Mouse (Mus musculus) midbrain, embryonic 14.5 days (tissue): ENCODE results near the gene Ackr3. TPM values are rescaled to one million over a fixed set of nuclear protein-coding genes. Genes with fewer than 3 reads are reported as not detected.

Source experiments
- ATAC-seq: fragments of 200-750 bp; cut with Nextera tagmentation; 2 replicates; pipeline ENCODE4 v1.8.0; 2017; ENCODE audit warnings: moderate number of reproducible peaks, moderate library complexity; ENCODE audit not compliant: low FRiP score, low TSS enrichment
- DNase-seq: peaks from one replicate; pipeline ENCODE4 v3.0.0-alpha.2; 2015
- H3K27ac ChIP-seq: fragments of 300-500 bp; sonication (generic); replicated peaks from 2 replicates; pipeline ENCODE4 v1.5.1; 2014; ENCODE audit warnings: mild to moderate bottlenecking, low read depth, low read length, moderate library complexity
- H3K27me3 ChIP-seq: fragments of 300-500 bp; sonication (generic); 2 replicates; pipeline ENCODE4 v1.6.1; 2014; ENCODE audit warnings: low read length, control low read depth, mixed read lengths; ENCODE audit not compliant: control insufficient read depth, insufficient read depth
- H3K36me3 ChIP-seq: fragments of 300-500 bp; sonication (generic); 2 replicates; pipeline ENCODE4 v1.6.1; 2014; ENCODE audit warnings: low read length, control low read depth; ENCODE audit not compliant: control insufficient read depth, insufficient read depth
- H3K4me1 ChIP-seq: fragments of 300-500 bp; sonication (generic); 2 replicates; pipeline ENCODE4 v1.6.1; 2014; ENCODE audit warnings: mild to moderate bottlenecking, antibody characterized with exemption, low read length, control low read depth; ENCODE audit not compliant: control insufficient read depth, insufficient read depth
- H3K4me2 ChIP-seq: fragments of 300-500 bp; sonication (generic); 2 replicates; pipeline ENCODE4 v1.6.1; 2014; ENCODE audit warnings: mild to moderate bottlenecking, low read length, moderate library complexity
- H3K4me3 ChIP-seq: fragments of 300-500 bp; sonication (generic); replicated peaks from 2 replicates; pipeline ENCODE4 v1.5.1; 2014; ENCODE audit warnings: low read depth, low read length
- H3K9ac ChIP-seq: fragments of 300-500 bp; sonication (generic); replicated peaks from 2 replicates; pipeline ENCODE4 v1.6.1; 2014; ENCODE audit warnings: mild to moderate bottlenecking, low read length, moderate library complexity
- H3K9me3 ChIP-seq: fragments of 300-500 bp; sonication (generic); 2 replicates; pipeline ENCODE4 v1.6.1; 2016; ENCODE audit warnings: low read length, control low read depth, mixed read lengths; ENCODE audit not compliant: control insufficient read depth
- WGBS: fragments of 180-500 bp; shearing (Covaris S2); extraction: QIAGEN DNeasy Blood & Tissue Kit; methylation state at CpG from one replicate; pipeline ENCODE4 v1.1.7; 2014; 5-methylcytosine and 5-hydroxymethylcytosine counted together
- polyA plus RNA-seq: library from polyadenylated mRNA; unstranded; fragments of >200 nt; fragmentation: Nextera tagmentation; extraction: Ambion mirVana; gene quantifications from 2 replicates; pipeline ENCODE4 v1.2.1, GENCODE M21; 2014

Ackr3 gene
- polyA plus RNA-seq, 1 experiment from 2014 or later = 13.6 TPM

DNA sequence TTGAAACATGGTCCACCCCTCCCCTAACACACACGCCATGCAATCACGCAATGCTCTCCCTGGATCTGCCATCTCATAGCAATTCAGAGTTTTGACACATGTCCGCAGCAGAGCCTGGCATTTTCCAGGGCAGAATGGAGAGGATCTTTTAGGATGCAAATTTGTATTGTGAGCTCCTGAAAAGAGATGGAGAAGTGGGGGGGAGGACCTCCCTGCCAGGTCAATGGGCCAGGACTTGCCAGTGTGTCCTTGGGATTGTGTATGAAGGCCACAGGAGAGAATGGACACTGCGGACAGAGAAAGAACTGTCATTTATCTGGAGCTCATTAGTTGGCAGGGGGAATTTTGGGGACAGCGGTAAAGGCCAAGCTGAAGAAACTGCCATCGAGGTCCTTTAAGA lies 14.7 kb upstream of the Ackr3 start:
- no peaks in the 10 kb centered on the region; the same call in 1 of the 2 replicates for H3K9me3 ChIP-seq
- no peak for DNase-seq

GRCm38 (mm10) chr1:90201246-90201645 lies 2.5 kb upstream of the Ackr3 start:
- no peaks in the 10 kb centered on the region for H3K36me3 ChIP-seq
- H3K9me3 ChIP-seq = peaks cover 3% of the 10 kb centered on the region; the same call in 1 of the 2 replicates
- H3K9ac ChIP-seq = no peak overlapping the region
- DNase-seq (no peak), ATAC-seq (no peak)
- no peak overlapping the region for H3K4me2 ChIP-seq
- no peak overlapping the region for H3K27ac ChIP-seq
- H3K4me3 ChIP-seq = no peak overlapping the region
- peaks cover 14% of the 10 kb centered on the region for H3K27me3 ChIP-seq
- peaks cover 17% of the 10 kb centered on the region for H3K4me1 ChIP-seq
- 93% methylated on average over 5 of the region's 5 CpGs for WGBS

More for the DNA sequence above, 14.7 kb upstream of the Ackr3 start:
- 19% methylated on average over 6 of the region's 6 CpGs for WGBS
- no peak overlapping the region for H3K4me2 ChIP-seq
- no peak overlapping the region for H3K9ac ChIP-seq
- H3K36me3 ChIP-seq = no peaks in the 10 kb centered on the region
- H3K4me1 ChIP-seq = peaks cover 9% of the 10 kb centered on the region; the same call in 1 of the 2 replicates
- no peaks in the 10 kb centered on the region for H3K27me3 ChIP-seq
- ATAC-seq = no peak
- H3K4me3 ChIP-seq = no peak overlapping the region
- H3K27ac ChIP-seq = no peak overlapping the region

DNA sequence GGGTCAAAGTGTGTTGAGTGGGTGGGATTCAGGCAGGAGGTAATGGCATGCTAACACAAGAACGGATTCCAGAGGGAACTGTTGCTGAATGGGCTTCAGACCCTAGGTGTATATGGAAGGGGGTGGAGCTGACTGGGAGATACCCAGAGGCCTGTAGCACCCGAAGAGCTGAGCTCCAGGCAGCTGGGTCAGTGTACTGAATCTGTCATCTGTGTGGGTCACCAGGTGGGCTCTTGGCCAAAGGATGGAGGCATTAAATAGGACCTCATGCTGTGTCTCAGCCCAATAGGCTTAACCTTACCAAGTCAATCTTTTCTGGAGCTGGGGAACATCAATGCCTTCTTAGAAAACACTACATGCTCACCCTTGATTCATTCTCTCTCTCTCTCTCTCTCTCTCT lies 2.1 kb upstream of the Ackr3 start:
- Histone ChIP-seq H3K36me3 (no peaks in the 10 kb centered on the region), H3K27ac (no peak overlapping the region), H3K9ac (no peak overlapping the region), H3K27me3 (peaks cover 14% of the 10 kb centered on the region), H3K9me3 (peaks cover 3% of the 10 kb centered on the region; the same call in 1 of the 2 replicates), H3K4me3 (no peak overlapping the region), H3K4me2 (no peak overlapping the region; the same call in 1 of the 2 replicates), H3K4me1 (peaks cover 21% of the 10 kb centered on the region)
- ATAC-seq (no peak), DNase-seq (no peak)
- 58% methylated on average over 2 of the region's 2 CpGs for WGBS

GRCm38 (mm10) chr1:90202207-90202978 lies 1.4 kb upstream of the Ackr3 start:
- H3K9ac ChIP-seq = no peak overlapping the region

DNA sequence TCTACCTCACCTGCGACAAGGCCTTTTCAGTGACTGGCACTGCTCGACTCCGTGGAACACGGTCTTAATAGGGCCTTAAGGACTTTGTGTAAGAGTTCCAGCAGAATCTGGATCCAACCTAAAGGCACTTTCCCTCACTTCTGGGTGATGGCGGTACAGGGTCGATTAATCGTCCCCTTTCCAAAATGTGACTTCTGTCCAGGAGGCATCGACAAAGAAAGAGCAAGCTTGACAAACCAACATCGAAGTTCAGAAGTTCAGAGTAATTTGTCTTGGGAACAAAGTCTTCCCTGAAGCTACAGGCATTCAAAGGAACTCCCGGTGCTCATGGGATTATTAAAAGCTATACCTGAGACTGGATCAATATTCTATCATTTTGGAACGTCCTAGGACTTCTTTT lies 439 bp upstream of the Ackr3 start:
- no peak for DNase-seq
- no peak overlapping the region for H3K27ac ChIP-seq
- peak overlapping the region; percentile 63 for H3K4me2 ChIP-seq
- H3K4me1 ChIP-seq = peaks cover 38% of the 10 kb centered on the region
- 7% methylated on average over 11 of the region's 11 CpGs for WGBS
- H3K36me3 ChIP-seq = no peaks in the 10 kb centered on the region
- ATAC-seq = no peak
- H3K27me3 ChIP-seq = peaks cover 14% of the 10 kb centered on the region
- H3K9ac ChIP-seq = no peak overlapping the region; the same call in 1 of the 2 replicates
- no peaks in the 10 kb centered on the region for H3K9me3 ChIP-seq
- peak overlapping the region; percentile 41 for H3K4me3 ChIP-seq

More at GRCm38 (mm10) chr1:90202207-90202978, 1.4 kb upstream of the Ackr3 start:
- Histone ChIP-seq H3K36me3 (no peaks in the 10 kb centered on the region), H3K9me3 (peaks cover 3% of the 10 kb centered on the region; the same call in 1 of the 2 replicates), H3K27ac (no peak overlapping the region), H3K4me1 (peaks cover 28% of the 10 kb centered on the region), H3K4me3 (no peak overlapping the region), H3K27me3 (peaks cover 14% of the 10 kb centered on the region), H3K4me2 (peak overlapping the region; percentile 63)
- peak; percentile 79 for DNase-seq
- ATAC-seq = peak; percentile 49; the same call in 1 of the 2 replicates
- WGBS = 5% methylated on average over 23 of the region's 23 CpGs

- ATAC-seq (no peak), DNase-seq (no peak)
- no peaks in the 10 kb centered on the region for H3K9me3 ChIP-seq
- peaks cover 48% of the 10 kb centered on the region for H3K4me1 ChIP-seq
- no peaks in the 10 kb centered on the region for H3K36me3 ChIP-seq
- H3K9ac ChIP-seq = peak overlapping the region; percentile 50; the same call in 1 of the 2 replicates
- peak overlapping the region; percentile 58 for H3K27ac ChIP-seq
- H3K4me2 ChIP-seq = peak overlapping the region; percentile 63
- WGBS = 0% methylated on average over 1 of the region's 1 CpGs
- H3K27me3 ChIP-seq = peaks cover 14% of the 10 kb centered on the region
- peak overlapping the region; percentile 41 for H3K4me3 ChIP-seq
Observed at GRCm38 (mm10) chr1:90204821-90205220, 1.0 kb downstream of the Ackr3 start.

GRCm38 (mm10) chr1:90205223-90205622 lies 1.4 kb downstream of the Ackr3 start:
- Histone ChIP-seq H3K9ac (peak overlapping the region; percentile 50; the same call in 1 of the 2 replicates), H3K4me1 (peaks cover 48% of the 10 kb centered on the region), H3K4me3 (peak overlapping the region; percentile 41), H3K27me3 (peaks cover 14% of the 10 kb centered on the region), H3K27ac (peak overlapping the region; percentile 58), H3K4me2 (peak overlapping the region; percentile 63), H3K9me3 (no peaks in the 10 kb centered on the region), H3K36me3 (no peaks in the 10 kb centered on the region)
- under 1% methylated on average over 6 of the region's 6 CpGs for WGBS
- ATAC-seq (peak; percentile 38; the same call in 1 of the 2 replicates), DNase-seq (peak; percentile 86)

DNA sequence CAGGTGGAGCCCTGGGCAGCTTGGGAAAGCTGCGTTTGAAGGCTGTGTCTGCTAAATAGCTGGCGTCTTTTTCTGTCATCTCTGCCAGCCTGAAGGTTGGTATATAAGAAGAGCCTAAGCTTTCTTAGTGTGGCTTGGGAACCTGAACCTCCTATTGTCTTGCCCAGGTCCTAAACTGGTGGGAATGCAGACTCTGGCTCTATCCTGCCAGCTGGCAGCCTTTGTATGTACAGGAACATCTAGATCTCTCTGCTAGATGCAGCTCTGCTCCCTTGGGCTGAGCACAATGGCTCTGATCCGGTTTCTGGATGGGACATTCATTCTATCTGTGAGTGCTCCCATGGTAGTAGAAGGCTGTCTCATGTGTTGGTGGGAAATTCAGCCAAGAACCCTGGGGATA lies 2.9 kb downstream of the Ackr3 start:
- DNase-seq (no peak), ATAC-seq (no peak)
- H3K4me3 ChIP-seq = peak overlapping the region; percentile 41
- H3K9ac ChIP-seq = no peak overlapping the region; the same call in 1 of the 2 replicates
- H3K4me2 ChIP-seq = peak overlapping the region; percentile 63
- H3K27ac ChIP-seq = peak overlapping the region; percentile 58
- 29% methylated on average over 3 of the region's 3 CpGs for WGBS
- H3K9me3 ChIP-seq = no peaks in the 10 kb centered on the region
- peaks cover 14% of the 10 kb centered on the region for H3K27me3 ChIP-seq
- H3K36me3 ChIP-seq = no peaks in the 10 kb centered on the region
- peaks cover 53% of the 10 kb centered on the region for H3K4me1 ChIP-seq
